Mouse (Mus musculus) olfactory bulb, adult 2 months (tissue): ENCODE results near the gene Hist2h2bb. TPM values are rescaled to one million over a fixed set of nuclear protein-coding genes. Genes with fewer than 3 reads are reported as not detected.

Experiments
- H3K27ac ChIP-seq: fragments of 200-500 bp; 2 replicates; pipeline ENCODE4 v1.5.1; 2012; ENCODE audit warnings: low read depth, low read length; ENCODE audit not compliant: insufficient read depth
- H3K4me1 ChIP-seq: fragments of 200-500 bp; 2 replicates; pipeline ENCODE4 v1.6.1; 2012; ENCODE audit warnings: low read length; ENCODE audit not compliant: control insufficient read depth, insufficient read depth
- H3K4me3 ChIP-seq: fragments of 200-500 bp; 2 replicates; pipeline ENCODE4 v1.5.1; 2012; ENCODE audit warnings: mild to moderate bottlenecking, low read depth, low read length, moderate library complexity; ENCODE audit not compliant: insufficient read depth
- CTCF ChIP-seq: fragments of 200-500 bp; IDR thresholded peaks from 2 replicates; pipeline ENCODE4 v1.5.1; 2012; ENCODE audit warnings: low read depth, mild to moderate bottlenecking, low read length, moderate library complexity; ENCODE audit not compliant: insufficient read depth
- POLR2A ChIP-seq: fragments of 200-500 bp; IDR thresholded peaks from 2 replicates; pipeline ENCODE4 v1.6.1; 2012; ENCODE audit warnings: mild to moderate bottlenecking, low read depth, low read length, moderate library complexity; ENCODE audit not compliant: insufficient read depth
- WGBS: fragments of 180-500 bp; shearing (Covaris S2); methylation state at CpG from one replicate; pipeline ENCODE4 v1.1.7; 2018; 5-methylcytosine and 5-hydroxymethylcytosine counted together
- polyA plus RNA-seq: library from polyadenylated mRNA; stranded (reverse); fragments of >200 nt; gene quantifications from 2 replicates; pipeline ENCODE4 v1.2.4, GENCODE M21; 2012; ENCODE audit warnings: low replicate concordance; ENCODE audit not compliant: missing spikeins, insufficient read depth, insufficient read length

The Hist2h2bb gene
- polyA plus RNA-seq, 1 experiment, result not detected

DNA sequence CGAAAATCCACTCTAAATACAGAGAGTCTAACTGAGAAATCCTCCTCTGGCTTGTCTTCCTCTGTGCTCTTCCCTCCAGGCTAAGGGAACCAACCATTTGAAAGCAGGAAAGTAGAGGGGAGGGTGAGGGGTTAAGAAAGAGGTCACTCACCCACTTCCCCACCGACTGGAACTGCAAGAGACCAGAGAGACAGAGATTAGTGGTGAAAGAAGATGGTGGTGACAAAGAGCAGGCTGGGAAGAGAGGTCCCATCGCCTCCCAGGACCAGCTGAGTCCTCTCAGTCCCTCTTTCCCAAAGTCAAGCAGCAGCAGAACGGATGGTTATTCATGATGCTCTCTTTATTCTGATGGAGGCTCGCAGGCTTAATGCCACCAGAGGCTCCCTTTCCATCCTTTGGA lies 23.8 kb downstream of the Hist2h2bb start:
- WGBS, result 53% methylated on average over 5 of the region's 5 CpGs
- Histone ChIP-seq H3K27ac (no peak overlapping the region), H3K4me1 (no peaks in the 10 kb centered on the region), H3K4me3 (no peak overlapping the region)
- TF ChIP-seq POLR2A (no peak), CTCF (no peak)

DNA sequence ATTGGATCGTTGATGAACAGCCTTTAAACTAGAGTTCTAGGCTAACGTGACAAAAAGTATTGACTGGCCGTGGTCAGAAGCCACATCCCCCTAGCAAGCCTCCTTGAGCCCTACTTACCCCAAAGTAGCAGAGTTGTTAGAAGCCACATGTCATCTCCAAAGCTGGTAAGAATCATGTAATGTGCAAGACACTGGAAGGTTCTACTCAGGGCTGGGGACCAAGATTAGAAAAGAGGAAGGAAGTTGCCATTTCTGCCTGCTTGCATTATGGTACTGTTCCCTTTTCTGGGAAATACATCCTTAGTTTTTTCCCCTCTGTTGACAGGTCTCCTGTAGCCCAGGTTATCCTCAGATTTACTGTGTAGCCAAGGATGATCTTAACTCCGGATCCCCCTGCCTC lies 24.2 kb downstream of the Hist2h2bb start, which contains the start of gene Fcgr1:
TSS of gene Fcgr1 (minus strand) at position 183 of the 400 bp plus-strand sequence.
- TF ChIP-seq CTCF (no peak), POLR2A (no peak)

DNA sequence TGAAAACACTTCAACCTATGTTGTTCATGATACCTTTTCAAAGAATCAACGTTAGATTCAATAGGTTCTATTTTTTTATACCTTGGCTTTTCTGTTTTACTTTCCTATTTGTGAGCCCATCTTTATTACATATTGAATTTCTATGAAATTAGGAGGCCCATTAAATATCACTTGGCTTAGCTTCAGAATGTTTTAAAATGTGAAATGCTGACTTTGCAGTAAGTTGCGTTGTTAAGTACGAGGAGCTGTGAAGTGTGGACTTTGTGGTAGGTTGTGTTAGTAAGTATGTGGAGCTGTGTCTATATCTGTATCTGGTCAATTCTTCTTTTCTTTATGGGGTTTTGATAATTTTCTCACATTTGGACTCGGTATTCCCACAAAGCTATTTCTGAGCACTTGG lies 28.8 kb downstream of the Hist2h2bb start:
- no peak for TF ChIP-seq CTCF
- WGBS, result 81% methylated on average over 4 of the region's 4 CpGs
- H3K27ac ChIP-seq, result no peak overlapping the region
- no peak overlapping the region for H3K4me3 ChIP-seq
- H3K4me1 ChIP-seq, result no peaks in the 10 kb centered on the region

More for the DNA sequence above, 24.2 kb downstream of the Hist2h2bb start, which contains the start of gene Fcgr1:
- Histone ChIP-seq H3K4me1 (no peaks in the 10 kb centered on the region), H3K27ac (no peak within 1 kb of the TSS), H3K4me3 (no peak within 1 kb of the TSS)
- 69% methylated on average over 4 of the region's 4 CpGs for WGBS

DNA sequence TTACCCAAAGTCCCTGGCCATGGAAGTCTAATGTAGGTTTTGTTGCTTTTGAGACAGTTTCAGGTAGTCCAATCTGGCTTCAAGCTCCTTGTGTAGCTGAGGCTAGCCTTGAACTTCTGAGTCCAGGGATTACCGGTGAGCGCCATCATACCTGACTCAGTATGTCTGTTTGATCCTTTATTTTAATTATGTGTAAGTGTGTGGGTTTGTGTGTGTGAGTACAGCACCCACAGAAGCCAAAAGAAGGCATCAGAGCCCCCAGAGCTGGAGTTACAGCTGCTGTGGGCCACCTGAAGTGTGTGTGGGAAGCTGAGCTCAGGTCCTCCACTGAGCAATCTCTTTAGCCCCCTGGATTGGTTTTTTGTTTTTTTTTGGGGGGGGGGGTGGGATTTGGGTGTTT lies 30.0 kb downstream of the Hist2h2bb start:
- no peak overlapping the region for H3K4me3 ChIP-seq
- TF ChIP-seq CTCF (no peak), POLR2A (no peak)
- no peaks in the 10 kb centered on the region for H3K4me1 ChIP-seq
- H3K27ac ChIP-seq, result no peak overlapping the region
- WGBS, result 97% methylated on average over 2 of the region's 2 CpGs

DNA sequence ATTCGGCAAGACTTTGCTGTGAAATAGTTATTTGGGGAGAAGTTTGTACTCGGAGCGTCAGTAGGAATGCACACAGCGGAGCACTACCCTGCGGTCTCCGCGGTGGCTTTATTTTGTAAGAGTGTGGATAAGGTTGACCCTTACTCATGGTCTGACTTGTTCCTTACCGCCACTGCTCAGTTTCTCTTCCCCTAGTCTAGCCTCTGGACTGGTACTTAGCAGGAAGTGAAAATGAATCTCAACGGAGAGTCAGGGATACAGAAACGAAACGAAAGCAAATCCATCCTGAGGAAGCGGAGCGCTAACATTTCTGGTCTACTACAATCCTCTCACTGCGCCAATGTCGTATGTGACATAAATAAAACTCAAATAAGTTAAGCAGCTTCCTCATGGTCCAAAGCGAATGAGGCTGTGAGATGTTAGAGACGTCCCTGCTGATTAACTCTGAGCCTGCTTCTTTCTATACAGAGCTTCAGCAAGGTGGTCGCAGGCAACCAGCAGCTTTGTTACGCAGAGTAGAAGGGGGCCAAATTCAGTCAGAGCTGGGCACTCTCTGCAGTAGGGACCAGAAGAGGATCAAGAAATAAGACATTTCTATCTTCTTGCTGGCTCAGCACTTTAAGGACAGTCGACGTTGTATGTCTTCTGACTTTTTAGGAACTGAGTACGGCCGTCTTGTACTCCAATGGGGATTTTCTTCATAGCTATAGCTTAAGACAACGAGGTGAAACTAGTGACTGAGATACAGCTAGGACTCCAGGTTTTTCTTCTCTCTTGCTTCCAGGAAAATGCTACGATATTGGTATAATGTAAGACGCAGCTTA lies 31.4 kb downstream of the Hist2h2bb start:
- no peak overlapping the region for H3K4me3 ChIP-seq
- no peak for TF ChIP-seq POLR2A
- TF ChIP-seq CTCF, result no peak
- H3K27ac ChIP-seq, result no peak overlapping the region
- WGBS, result 75% methylated on average over 26 of the region's 26 CpGs
- no peaks in the 10 kb centered on the region for H3K4me1 ChIP-seq

DNA sequence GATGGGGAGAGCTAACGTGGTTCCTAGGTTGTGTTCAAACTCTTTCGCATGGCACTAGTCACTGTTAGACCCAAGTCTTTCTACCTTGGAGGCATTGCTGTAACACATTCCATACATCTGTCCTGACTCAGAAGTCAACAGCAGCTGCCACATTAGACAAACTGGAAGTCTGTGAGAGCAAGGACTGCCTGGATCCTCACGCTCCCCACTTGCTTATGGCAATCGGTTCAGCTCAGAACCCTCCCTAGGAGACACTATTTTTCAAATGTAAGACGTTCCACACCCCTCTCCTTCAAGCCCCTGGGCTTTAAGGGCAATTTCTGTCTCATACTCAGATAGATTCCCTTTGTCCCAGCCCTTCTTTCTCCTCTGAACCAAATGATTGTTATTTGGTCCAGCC lies 32.5 kb downstream of the Hist2h2bb start:
- Histone ChIP-seq H3K4me3 (no peak overlapping the region), H3K27ac (no peak overlapping the region), H3K4me1 (no peaks in the 10 kb centered on the region)
- 89% methylated on average over 5 of the region's 5 CpGs for WGBS
- no peak for TF ChIP-seq CTCF
- no peak for TF ChIP-seq POLR2A

DNA sequence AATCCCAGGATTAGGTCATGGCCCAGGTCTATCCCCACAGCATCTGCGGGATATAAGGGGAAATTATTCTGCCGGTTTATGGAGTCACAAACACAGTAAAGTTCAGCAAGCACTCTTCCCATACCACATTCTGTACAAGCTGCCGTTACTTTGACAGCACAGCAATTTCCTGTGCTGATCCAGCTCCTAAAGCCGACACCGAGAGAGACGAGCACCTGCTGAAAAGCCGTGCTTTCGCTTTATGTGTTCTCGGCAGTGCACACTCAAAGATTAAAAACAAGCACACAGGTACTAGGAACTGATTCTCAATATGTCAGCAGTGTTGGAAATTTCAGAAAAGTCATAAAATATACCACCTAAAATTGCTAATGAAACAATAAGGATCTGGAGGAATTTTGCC lies 37.0 kb downstream of the Hist2h2bb start:
- WGBS, result 83% methylated on average over 9 of the region's 9 CpGs
- Histone ChIP-seq H3K4me3 (no peak overlapping the region), H3K27ac (no peak overlapping the region), H3K4me1 (no peaks in the 10 kb centered on the region)
- TF ChIP-seq POLR2A (no peak), CTCF (no peak)

DNA sequence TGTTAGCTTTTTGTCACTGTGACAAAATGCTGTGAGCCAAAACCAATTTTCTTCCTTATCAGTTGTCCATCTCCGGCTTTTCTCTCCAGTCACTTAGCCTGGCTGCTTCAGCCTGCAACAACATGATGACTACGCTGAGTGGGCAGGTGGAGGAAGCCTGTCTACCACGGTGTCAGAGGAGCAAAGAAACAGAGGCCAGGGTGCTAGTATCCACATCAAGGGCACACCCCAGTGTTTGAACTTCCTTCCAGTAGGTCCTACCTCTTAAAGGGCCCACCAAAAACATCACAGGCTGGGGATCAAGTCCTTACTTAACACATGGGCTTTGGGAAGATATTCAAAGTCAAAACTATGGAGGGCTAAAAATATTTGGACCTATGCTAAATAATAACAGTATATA lies 39.9 kb downstream of the Hist2h2bb start:
- Histone ChIP-seq H3K4me3 (no peak overlapping the region), H3K27ac (no peak overlapping the region), H3K4me1 (no peaks in the 10 kb centered on the region)
- TF ChIP-seq CTCF, result no peak
- no peak for TF ChIP-seq POLR2A
- WGBS, result 72% methylated on average over 3 of the region's 3 CpGs

DNA sequence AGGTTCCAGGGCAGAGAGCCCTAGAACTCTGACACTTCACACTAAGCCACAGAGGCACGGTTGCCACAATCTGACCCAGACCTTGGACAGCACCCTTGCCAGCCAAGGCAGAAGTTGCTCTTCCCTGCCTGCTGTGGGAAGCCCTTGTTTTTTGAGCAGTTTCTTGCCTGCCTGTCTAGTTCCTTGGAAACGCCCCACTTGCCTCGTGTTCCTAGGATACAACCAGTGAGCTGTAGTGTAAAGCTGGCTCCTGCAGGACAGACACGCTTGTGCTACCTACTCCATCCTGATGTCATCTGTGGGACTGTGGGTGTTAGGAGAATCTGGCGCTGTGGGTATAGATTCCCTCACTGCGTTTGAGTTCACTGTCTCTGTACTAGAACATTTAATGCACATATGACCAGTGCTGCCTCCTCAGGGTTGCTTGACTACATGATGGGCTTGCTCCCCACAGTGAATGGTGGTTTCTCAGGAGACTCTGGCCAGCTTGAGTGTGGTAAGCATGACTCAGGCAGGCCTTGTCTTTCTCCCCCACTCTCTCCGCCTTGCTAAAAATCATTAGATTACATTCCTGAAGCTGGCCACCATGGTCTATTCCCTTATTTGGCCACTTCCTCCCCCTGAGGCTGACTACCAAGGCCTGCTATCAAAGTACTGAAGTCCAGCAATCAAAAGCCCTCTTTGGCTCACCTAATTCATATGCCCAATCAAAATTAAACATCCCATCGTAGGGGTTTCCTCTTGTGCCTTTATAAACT lies 43.0 kb downstream of the Hist2h2bb start:
- H3K4me3 ChIP-seq, result no peak overlapping the region
- no peak for TF ChIP-seq CTCF
- TF ChIP-seq POLR2A, result no peak
- WGBS, result 60% methylated on average over 8 of the region's 8 CpGs
- H3K4me1 ChIP-seq, result no peaks in the 10 kb centered on the region
- no peak overlapping the region for H3K27ac ChIP-seq

Other genes starting within 250 kb of the Hist2h2bb start
- not detected in 2 replicates for gene Vps45, start 211.3 kb upstream of the Hist2h2bb start, polyA plus RNA-seq
- gene Otud7b, start 165.2 kb upstream of the Hist2h2bb start, polyA plus RNA-seq, result not detected in 2 replicates
- not detected in 2 replicates for gene Mtmr11, start 107.7 kb upstream of the Hist2h2bb start, polyA plus RNA-seq
- not detected in 2 replicates for gene Sf3b4, start 97.4 kb upstream of the Hist2h2bb start, polyA plus RNA-seq
- 106 TPM in 1 of 2 replicates, not detected in the other for gene Sv2a, start 88.6 kb upstream of the Hist2h2bb start, polyA plus RNA-seq
- gene Bola1, start 50.0 kb upstream of the Hist2h2bb start, polyA plus RNA-seq, result not detected in 2 replicates
- gene Hist2h2ab, start 49.9 kb upstream of the Hist2h2bb start, polyA plus RNA-seq, result not detected in 2 replicates
- gene Hist2h2ac, start 48.9 kb upstream of the Hist2h2bb start, polyA plus RNA-seq, result not detected in 2 replicates
- gene Hist2h2be, start 48.6 kb upstream of the Hist2h2bb start, polyA plus RNA-seq, result not detected in 2 replicates
- gene Hist2h3c2, start 30.6 kb upstream of the Hist2h2bb start, polyA plus RNA-seq, result not detected in 2 replicates
- not detected in 2 replicates for gene Hist2h2aa2, start 29.5 kb upstream of the Hist2h2bb start, polyA plus RNA-seq
- not detected in 2 replicates for gene Hist2h2aa1, start 24.3 kb upstream of the Hist2h2bb start, polyA plus RNA-seq
- gene Hist2h3c1, start 23.1 kb upstream of the Hist2h2bb start, polyA plus RNA-seq, result not detected in 2 replicates
- gene Hist2h4, start 6.4 kb upstream of the Hist2h2bb start, polyA plus RNA-seq, result not detected in 2 replicates
- gene Hist2h3b, start 1.1 kb upstream of the Hist2h2bb start, polyA plus RNA-seq, result not detected in 2 replicates
- not detected in 2 replicates for gene Fcgr1, start 24.2 kb downstream of the Hist2h2bb start, polyA plus RNA-seq
- gene BC107364, start 182.6 kb downstream of the Hist2h2bb start, polyA plus RNA-seq, result not detected in 2 replicates